Mouse (Mus musculus) layer of hippocampus, adult 8-10 months (tissue): ENCODE data around the gene Pcsk4. TPM values are rescaled to one million over a fixed set of nuclear protein-coding genes. Genes with fewer than 3 reads are reported as not detected.
A peak's percentile ranks its signal among the peaks of the same experiment; 100 is the strongest.

ENCODE experiments used
- DNase-seq, 2 experiments: peaks; one replicate each; pipeline ENCODE4 v3.0.0; 2022; ENCODE audit warnings: low spot score in 2 of 2
- total RNA-seq, 4 experiments: library from RNA; stranded (reverse); gene quantifications; 2 replicates each; pipeline ENCODE4 v1.2.4; 2022

Gene Pcsk4
- total RNA-seq: 1 to 10 TPM; 3.3 to 6.4 (median 4.1) TPM

GRCm38 (mm10) chr10:80329273-80330081 lies at the start of gene Pcsk4, which contains the start of gene Reep6:
Pcsk4 (minus strand) TSS chr10:80329498.
Reep6 (plus strand) TSS chr10:80329953.
- peak; percentile 96 to 97 for DNase-seq

- DNase-seq: no peak
These were observed 48.4 kb upstream of the Pcsk4 start for GRCm38 (mm10) chr10:80377716-80378115.

GRCm38 (mm10) chr10:80376160-80376559 lies 46.9 kb upstream of the Pcsk4 start:
- DNase-seq: peak in 1 of 2 experiments; percentile 92

- peak in 1 of 2 experiments; percentile 82 for DNase-seq
These were observed 44.8 kb upstream of the Pcsk4 start for GRCm38 (mm10) chr10:80374063-80374462.

GRCm38 (mm10) chr10:80372706-80373105 lies 43.4 kb upstream of the Pcsk4 start:
- DNase-seq: peak in 1 of 2 experiments; percentile 59

- no peak for DNase-seq
These were observed 42.7 kb upstream of the Pcsk4 start for GRCm38 (mm10) chr10:80371983-80372382.

- DNase-seq: no peak
These were observed 42.2 kb upstream of the Pcsk4 start for GRCm38 (mm10) chr10:80371411-80371966.

GRCm38 (mm10) chr10:80369995-80370747 lies 40.9 kb upstream of the Pcsk4 start:
- DNase-seq: no peak

- DNase-seq: no peak
These were observed 39.1 kb upstream of the Pcsk4 start for GRCm38 (mm10) chr10:80368392-80368791.

GRCm38 (mm10) chr10:80367954-80368353 lies 38.7 kb upstream of the Pcsk4 start:
- DNase-seq: no peak

- no peak for DNase-seq
These were observed 36.4 kb upstream of the Pcsk4 start for GRCm38 (mm10) chr10:80365736-80366135.

- no peak for DNase-seq
These were observed 34.4 kb upstream of the Pcsk4 start for GRCm38 (mm10) chr10:80363734-80364133.

GRCm38 (mm10) chr10:80357994-80358639 lies 28.8 kb upstream of the Pcsk4 start:
- DNase-seq: no peak

GRCm38 (mm10) chr10:80357336-80357735 lies 28.0 kb upstream of the Pcsk4 start:
- DNase-seq: no peak

- no peak for DNase-seq
These were observed 27.4 kb upstream of the Pcsk4 start for GRCm38 (mm10) chr10:80356737-80357136.

- DNase-seq: no peak
These were observed 26.8 kb upstream of the Pcsk4 start, which contains the start of gene Plk5 for GRCm38 (mm10) chr10:80356001-80356682. Plk5 (plus strand) TSS chr10:80356459.

GRCm38 (mm10) chr10:80355431-80355830 lies 26.1 kb upstream of the Pcsk4 start:
- no peak for DNase-seq

- DNase-seq: no peak
These were observed 23.4 kb upstream of the Pcsk4 start for GRCm38 (mm10) chr10:80352727-80353126.

GRCm38 (mm10) chr10:80351896-80352295 lies 22.6 kb upstream of the Pcsk4 start:
- no peak for DNase-seq

- DNase-seq: peak in 1 of 2 experiments; percentile 85
These were observed 21.0 kb upstream of the Pcsk4 start for GRCm38 (mm10) chr10:80350292-80350691.

GRCm38 (mm10) chr10:80348981-80349380 lies 19.7 kb upstream of the Pcsk4 start:
- no peak for DNase-seq
